Mouse (Mus musculus): ENCODE measurements around the gene Set.

The Set gene

GRCm38 (mm10) chr2:30091521-30091920, 34.3 kb downstream of the Set start:
- no peak for DNase-seq (ENCODE audit: low spot score in 2 of 2)

- DNase-seq (ENCODE audit: low spot score in 2 of 2) = no peak
Measured at GRCm38 (mm10) chr2:30092280-30092918, 35.2 kb downstream of the Set start.

- DNase-seq (ENCODE audit: low spot score in 2 of 2) = peak; percentile 92
Measured at GRCm38 (mm10) chr2:30093471-30094207, 36.5 kb downstream of the Set start, which contains the start of gene Zdhhc12. Gene Zdhhc12 (minus strand): TSS chr2:30093648.

GRCm38 (mm10) chr2:30094208-30094588, 37.0 kb downstream of the Set start:
- DNase-seq (ENCODE audit: low spot score in 2 of 2) = no peak

- DNase-seq (ENCODE audit: low spot score in 2 of 2) = peak in 1 of 2 experiments; percentile 27
Measured at GRCm38 (mm10) chr2:30095882-30096527, 38.8 kb downstream of the Set start.

GRCm38 (mm10) chr2:30100214-30100613, 43.0 kb downstream of the Set start:
- DNase-seq (ENCODE audit: low spot score in 2 of 2) = no peak

GRCm38 (mm10) chr2:30106364-30106763, 49.2 kb downstream of the Set start:
- DNase-seq (ENCODE audit: low spot score in 2 of 2) = peak in 1 of 2 experiments; percentile 40

GRCm38 (mm10) chr2:30107646-30108045, 50.5 kb downstream of the Set start:
- no peak for DNase-seq (ENCODE audit: low spot score in 2 of 2)

GRCm38 (mm10) chr2:30108260-30108659, 51.1 kb downstream of the Set start:
- DNase-seq (ENCODE audit: low spot score in 2 of 2) = no peak

- DNase-seq (ENCODE audit: low spot score in 2 of 2) = no peak
Measured at GRCm38 (mm10) chr2:30111500-30111899, 54.3 kb downstream of the Set start.

- no peak for DNase-seq (ENCODE audit: low spot score in 2 of 2)
Measured at GRCm38 (mm10) chr2:30112564-30112963, 55.4 kb downstream of the Set start.

GRCm38 (mm10) chr2:30119641-30120051, 62.5 kb downstream of the Set start:
- DNase-seq (ENCODE audit: low spot score in 2 of 2) = peak; percentile 73 to 82

GRCm38 (mm10) chr2:30120269-30120668, 63.1 kb downstream of the Set start:
- DNase-seq (ENCODE audit: low spot score in 2 of 2) = no peak
